Mouse (Mus musculus): ENCODE measurements around the gene Rsph10b.

DNA sequence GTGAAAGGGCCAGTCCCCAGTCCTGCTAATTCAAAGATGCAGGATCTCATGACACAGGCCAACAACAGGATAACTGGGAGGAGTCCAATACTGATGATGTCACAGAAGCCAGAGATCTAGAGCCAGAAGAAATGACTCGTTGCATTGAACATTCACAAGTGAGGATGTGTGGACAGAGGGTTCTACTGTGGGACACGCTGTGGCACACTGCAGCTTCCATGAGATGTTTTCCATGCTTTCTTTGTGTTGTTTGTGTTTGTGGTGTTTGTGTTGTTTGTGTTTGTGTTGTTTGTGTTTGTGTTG, 42.7 kb downstream of the Rsph10b start:
- TF ChIP-seq POLR2A (IDR thresholded peaks at IDR 0.05; ENCODE audit: insufficient read depth, low read depth, low read length) = no peak
- no peak for TF ChIP-seq CTCF (IDR thresholded peaks at IDR 0.05; ENCODE audit: insufficient read depth, low read depth, low read length)

Data from olfactory bulb, adult 2 months (tissue).